Mouse (Mus musculus): ENCODE results near the gene Cxcl2. TPM values are rescaled to one million over a fixed set of nuclear protein-coding genes. Genes with fewer than 3 reads are reported as not detected.

The Cxcl2 gene
- total and polyA plus RNA-seq, 3 experiments: 0.21 to 0.47 TPM; not detected in 1

GRCm38 (mm10) chr5:90858429-90858828, 45.2 kb upstream of the Cxcl2 start:
- H3K9ac ChIP-seq (ENCODE audit: insufficient read depth, low read depth): no peak overlapping the region
- H3K4me3 ChIP-seq (replicated peaks in 1 of 3; ENCODE audit: low read depth in 2 of 3, low read length in 2 of 3, poor library complexity in 1 of 3): no peak overlapping the region
- H3K4me1 ChIP-seq (ENCODE audit: control insufficient read depth in 1 of 2, insufficient read depth in 2 of 2): no peaks in the 10 kb centered on the region
- TF ChIP-seq MAFK (IDR thresholded peaks at IDR 0.05; ENCODE audit: insufficient replicate concordance, low read length) (no peak), UBTF (IDR thresholded peaks at IDR 0.05; ENCODE audit: low read depth, low read length) (no peak), ETS1 (conservative IDR thresholded peaks at IDR 0.05; ENCODE audit: low read depth, low read length) (no peak), ZNF384 (IDR thresholded peaks at IDR 0.05; ENCODE audit: low read depth, low read length) (no peak), JUND (conservative IDR thresholded peaks at IDR 0.05; ENCODE audit: low read depth, low read length) (no peak), MEF2A (IDR thresholded peaks at IDR 0.05; ENCODE audit: borderline replicate concordance, low read depth, low read length) (no peak), POLR2AphosphoS2 (IDR thresholded peaks at IDR 0.05; ENCODE audit: low read depth, low read length) (no peak), MXI1 (IDR thresholded peaks at IDR 0.05; ENCODE audit: low read depth, low read length) (no peak), CHD1 (IDR thresholded peaks at IDR 0.05; ENCODE audit: low read depth, low read length) (no peak), USF1 (IDR thresholded peaks at IDR 0.05; ENCODE audit: low read depth, low read length) (no peak), ZMIZ1 (IDR thresholded peaks at IDR 0.05; ENCODE audit: low read depth, low read length) (no peak), MYC (IDR thresholded peaks at IDR 0.05; ENCODE audit: low read depth, low read length) (no peak), TBP (conservative IDR thresholded peaks at IDR 0.05; ENCODE audit: low read depth, low read length) (no peak), HCFC1 (IDR thresholded peaks at IDR 0.05; ENCODE audit: low read depth, low read length) (no peak), MAX (IDR thresholded peaks at IDR 0.05; ENCODE audit: low read length) (no peak)
- in situ Hi-C loops (cut with MboI; ENCODE audit: low pct_ligation_motif_present, low pct_unique_long_range_greater_than_20kb, low sequenced_read_pairs) (no loop called here), dilution Hi-C loops (cut with MboI; ENCODE audit: extremely low pct_ligation_motif_present, extremely low pct_unique_long_range_greater_than_20kb, low sequenced_read_pairs) (no loop called here)
- no peak overlapping the region for H3K4me2 ChIP-seq (ENCODE audit: insufficient read depth, low read depth, poor library complexity, severe bottlenecking)
- no peak for DNase-seq (ENCODE audit: extremely low read depth)
- H3K36me3 ChIP-seq (replicated peaks in 1 of 2; ENCODE audit: control insufficient read depth in 1 of 2, insufficient read depth in 1 of 2, low read length in 1 of 2): no peaks in the 10 kb centered on the region
- H3K27me3 ChIP-seq (replicated peaks): no peaks in the 10 kb centered on the region
- H3K9me3 ChIP-seq (replicated peaks; ENCODE audit: low read length): no peaks in the 10 kb centered on the region
- no peaks in the 10 kb centered on the region for H3K79me2 ChIP-seq (replicated peaks; ENCODE audit: control insufficient read depth, extremely low read depth, insufficient read depth, poor library complexity, severe bottlenecking)
- H3K27ac ChIP-seq (ENCODE audit: insufficient read depth, low read depth): no peak overlapping the region

GRCm38 (mm10) chr5:90859031-90859430, 44.6 kb upstream of the Cxcl2 start:
- H3K36me3 ChIP-seq (replicated peaks in 1 of 2; ENCODE audit: control insufficient read depth in 1 of 2, insufficient read depth in 1 of 2, low read length in 1 of 2): no peaks in the 10 kb centered on the region
- H3K9ac ChIP-seq (ENCODE audit: insufficient read depth, low read depth): no peak overlapping the region
- no peak for DNase-seq (ENCODE audit: extremely low read depth)
- dilution Hi-C loops (cut with MboI; ENCODE audit: extremely low pct_ligation_motif_present, extremely low pct_unique_long_range_greater_than_20kb, low sequenced_read_pairs): no loop called here
- H3K27ac ChIP-seq (ENCODE audit: insufficient read depth, low read depth): no peak overlapping the region
- H3K4me3 ChIP-seq (replicated peaks in 1 of 3; ENCODE audit: low read depth in 2 of 3, low read length in 2 of 3, poor library complexity in 1 of 3): no peak overlapping the region
- TF ChIP-seq NELFE (IDR thresholded peaks at IDR 0.05; ENCODE audit: low read depth, low read length) (no peak), NRF1 (IDR thresholded peaks at IDR 0.05; ENCODE audit: low read depth, low read length) (no peak), MAZ (IDR thresholded peaks at IDR 0.05; ENCODE audit: low read depth, low read length) (no peak), SIN3A (IDR thresholded peaks at IDR 0.05; ENCODE audit: low read length) (no peak)
- no peaks in the 10 kb centered on the region for H3K79me2 ChIP-seq (replicated peaks; ENCODE audit: control insufficient read depth, extremely low read depth, insufficient read depth, poor library complexity, severe bottlenecking)
- no peaks in the 10 kb centered on the region for H3K27me3 ChIP-seq (replicated peaks)
- H3K9me3 ChIP-seq (replicated peaks; ENCODE audit: low read length): no peaks in the 10 kb centered on the region
- no peaks in the 10 kb centered on the region for H3K4me1 ChIP-seq (ENCODE audit: control insufficient read depth in 1 of 2, insufficient read depth in 2 of 2)
- in situ Hi-C loops (cut with MboI; ENCODE audit: low pct_ligation_motif_present, low pct_unique_long_range_greater_than_20kb, low sequenced_read_pairs): no loop called here
- H3K4me2 ChIP-seq (ENCODE audit: insufficient read depth, low read depth, poor library complexity, severe bottlenecking): no peak overlapping the region

All from CH12.LX (cell line).